Mouse (Mus musculus) cerebellum, adult 2 months (tissue): Measurements from ENCODE around the gene Ahnak.

Experiments used
- CTCF ChIP-seq: fragments of 200-500 bp; IDR thresholded peaks from 2 replicates; pipeline ENCODE4 v1.5.1; 2011; ENCODE audit warnings: low read depth, mild to moderate bottlenecking, control low read depth, low read length, moderate library complexity, borderline replicate concordance; ENCODE audit not compliant: insufficient read depth
- POLR2A ChIP-seq: fragments of 200-500 bp; IDR thresholded peaks from 2 replicates; pipeline ENCODE4 v1.6.1; 2011; ENCODE audit warnings: low read length, control low read depth, borderline replicate concordance; ENCODE audit not compliant: insufficient read depth

DNA sequence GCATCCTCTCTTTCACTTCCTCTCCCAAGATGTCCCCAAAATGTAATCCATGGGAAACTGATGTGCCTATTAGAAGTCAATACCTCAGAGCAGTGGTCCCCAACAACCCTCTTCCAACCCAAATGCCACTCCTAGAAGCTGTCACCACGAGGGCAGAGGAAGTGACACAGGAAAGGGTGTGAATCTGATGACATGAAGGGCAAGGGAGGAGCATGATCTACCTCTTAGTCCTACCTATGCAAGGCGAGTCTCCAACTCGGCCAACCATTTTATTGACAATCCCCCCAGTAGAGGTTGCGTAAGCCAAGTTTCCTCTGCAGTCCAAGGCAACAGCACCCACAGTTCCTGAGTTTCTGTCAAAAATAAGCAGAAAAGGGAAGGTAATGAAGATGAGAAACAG lies 127.2 kb downstream of the Ahnak start:
- TF ChIP-seq POLR2A (no peak), CTCF (no peak)
